Mouse (Mus musculus): Measurements from ENCODE around the gene Slain1.

- TF ChIP-seq CTCF (IDR thresholded peaks at IDR 0.05; ENCODE audit: borderline replicate concordance, extremely low read depth, insufficient read depth, insufficient read length) (no peak), POLR2A (IDR thresholded peaks at IDR 0.05; ENCODE audit: borderline replicate concordance, extremely low read depth, insufficient read depth, insufficient read length, poor library complexity, severe bottlenecking) (no peak)
Measured at GRCm38 (mm10) chr14:103751384-103751783, 101.4 kb downstream of the Slain1 start.

All from brain, embryonic 14.5 days (tissue).